Mouse (Mus musculus): ENCODE results near the gene Med17. TPM values are rescaled to one million over a fixed set of nuclear protein-coding genes. Genes with fewer than 3 reads are reported as not detected.
"Not testable (repeated sequence)": the region's sequence is repeated elsewhere in the genome, so short reads cannot be mapped to it uniquely, and the experiment has no call there.

Gene Med17
- total RNA-seq (2015; ENCODE audit: low replicate concordance) (13.4 and 16.9 TPM in 2 replicates), total RNA-seq (2017; ENCODE audit: low replicate concordance) (7.4 and 18.5 TPM in 2 replicates)

GRCm38 (mm10) chr9:15279649-15280490 lies at the start of gene Med17:
Med17 (minus strand) TSS chr9:15279931.
- peak; percentile 99 for ATAC-seq (replicated peaks; ENCODE audit: low FRiP score, poor library complexity, severe bottlenecking)

GRCm38 (mm10) chr9:15318170-15318742 lies 38.5 kb upstream of the Med17 start:
- no peak for ATAC-seq (replicated peaks; ENCODE audit: low FRiP score, poor library complexity, severe bottlenecking)

DNA sequence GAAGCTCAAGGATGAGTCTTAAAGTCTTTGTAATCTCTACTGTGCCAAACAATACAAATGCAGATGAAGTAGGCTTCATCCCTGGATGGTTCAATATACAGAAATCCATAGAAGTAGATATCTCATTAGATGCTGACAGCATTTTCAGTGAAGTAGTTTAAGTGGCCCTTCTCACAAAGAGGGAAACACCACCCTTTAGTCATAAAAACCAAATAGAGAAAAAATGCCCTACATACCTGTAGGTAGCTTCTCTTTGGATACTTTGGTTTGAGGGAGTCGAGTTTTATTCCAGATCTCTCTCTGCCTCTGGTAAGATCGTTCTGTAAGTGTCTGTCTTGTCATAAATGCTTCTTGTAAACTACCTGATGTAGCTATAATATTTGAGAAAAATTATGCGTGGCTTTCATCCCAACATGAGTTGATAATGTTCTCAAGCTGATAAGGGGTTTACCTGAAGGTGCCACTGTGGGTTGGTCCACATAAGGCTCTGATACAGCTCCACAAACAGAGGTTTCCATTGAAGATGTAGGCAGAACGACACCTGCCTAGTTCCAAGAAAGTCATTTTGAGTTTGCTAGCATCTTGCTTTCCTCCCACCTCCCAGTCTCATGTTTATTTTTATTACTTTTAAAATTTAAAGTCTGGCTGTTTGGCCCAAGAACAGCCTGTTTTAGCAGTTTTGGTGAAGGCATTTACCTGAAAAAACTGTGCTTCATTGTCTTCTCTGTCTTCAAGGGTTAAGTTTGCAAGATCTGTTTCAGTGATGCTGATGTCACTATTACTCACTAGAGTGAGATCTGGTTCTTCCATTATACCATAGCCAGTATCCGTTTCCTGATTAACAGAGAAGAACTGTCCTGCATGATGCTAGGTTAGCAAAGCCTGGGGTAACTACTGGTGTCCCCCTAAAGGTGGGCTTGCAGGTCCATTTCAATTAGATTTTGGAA lies 37.8 kb upstream of the Med17 start:
- ATAC-seq (replicated peaks; ENCODE audit: low FRiP score, poor library complexity, severe bottlenecking) = no peak

DNA sequence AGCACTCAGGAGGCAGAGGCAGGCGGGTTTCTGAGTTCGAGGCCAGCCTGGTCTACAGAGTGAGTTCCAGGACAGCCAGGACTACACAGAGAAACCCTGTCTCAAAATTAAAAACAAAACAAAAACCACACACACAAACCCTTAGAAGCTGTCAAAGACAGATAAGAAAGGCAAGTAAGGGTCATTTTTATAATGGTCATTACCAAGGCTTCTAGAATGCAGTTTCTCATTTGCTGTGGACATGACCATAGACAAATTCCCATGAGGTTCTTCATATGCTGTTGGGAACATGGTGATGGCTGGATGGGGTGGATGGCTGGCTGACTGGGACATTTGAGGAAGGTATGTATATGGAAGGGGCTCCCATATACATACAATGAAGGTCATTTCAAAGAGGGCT lies 36.6 kb upstream of the Med17 start:
- not testable (repeated sequence) for ATAC-seq (replicated peaks; ENCODE audit: low FRiP score, poor library complexity, severe bottlenecking)

- ATAC-seq (replicated peaks; ENCODE audit: low FRiP score, poor library complexity, severe bottlenecking) = no peak
These were observed 34.9 kb upstream of the Med17 start for GRCm38 (mm10) chr9:15314619-15315018.

GRCm38 (mm10) chr9:15313633-15314032 lies 33.9 kb upstream of the Med17 start:
- ATAC-seq (replicated peaks; ENCODE audit: low FRiP score, poor library complexity, severe bottlenecking) = no peak

DNA sequence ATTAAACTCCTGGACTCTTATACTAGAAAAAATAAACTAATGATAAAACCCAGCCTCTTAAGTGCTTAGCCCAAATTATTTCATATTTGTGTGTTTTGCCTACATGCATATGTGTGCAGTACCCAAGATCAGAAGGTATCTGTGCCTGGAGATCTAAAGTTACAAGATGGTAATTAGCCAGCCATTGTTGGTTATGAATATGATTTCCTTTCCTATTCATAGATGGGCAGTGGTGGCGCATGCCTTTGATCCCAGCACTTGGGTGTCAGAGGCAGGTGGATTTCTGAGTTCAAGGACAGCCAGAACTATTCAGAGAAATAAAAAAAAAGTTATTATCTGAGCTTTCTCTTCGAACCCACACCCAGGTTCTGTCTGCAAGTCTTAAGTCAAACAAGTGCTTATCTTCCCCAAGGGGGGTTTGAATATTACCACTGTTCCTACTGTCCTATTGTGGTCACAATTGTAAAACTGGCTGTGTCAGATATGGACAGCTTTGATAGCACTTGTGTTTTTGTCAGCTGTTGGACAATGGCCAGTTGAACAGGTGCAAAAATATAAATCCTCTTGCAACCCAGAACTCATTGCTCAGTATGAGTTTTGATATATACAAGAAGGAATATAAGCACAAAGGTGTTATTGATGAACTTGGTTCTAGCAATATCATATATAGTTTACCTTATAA lies 32.5 kb upstream of the Med17 start:
- no peak for ATAC-seq (replicated peaks; ENCODE audit: low FRiP score, poor library complexity, severe bottlenecking)

- ATAC-seq (replicated peaks; ENCODE audit: low FRiP score, poor library complexity, severe bottlenecking) = no peak
These were observed 30.4 kb upstream of the Med17 start for GRCm38 (mm10) chr9:15310179-15310578.

DNA sequence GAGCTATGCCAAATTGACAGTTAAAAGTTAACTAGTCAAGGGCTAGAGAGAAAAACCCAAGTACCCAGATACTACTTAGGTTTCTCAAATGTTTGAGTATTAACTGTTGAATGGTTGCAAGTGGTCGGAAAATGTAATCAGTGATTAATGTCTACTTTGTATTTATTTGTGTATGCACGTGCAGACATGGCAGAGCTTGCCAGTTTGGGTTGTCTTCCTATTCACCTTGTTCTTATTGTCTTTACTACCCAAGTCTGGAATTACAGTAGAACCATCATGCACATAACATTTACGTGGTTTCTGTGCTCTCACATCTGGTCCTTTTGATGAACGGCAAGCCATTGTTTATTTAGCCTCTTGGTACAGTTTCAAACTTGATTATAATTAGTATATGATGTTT lies 29.7 kb upstream of the Med17 start:
- ATAC-seq (replicated peaks; ENCODE audit: low FRiP score, poor library complexity, severe bottlenecking) = no peak

- no peak for ATAC-seq (replicated peaks; ENCODE audit: low FRiP score, poor library complexity, severe bottlenecking)
These were observed 28.5 kb upstream of the Med17 start for GRCm38 (mm10) chr9:15308254-15308653.

DNA sequence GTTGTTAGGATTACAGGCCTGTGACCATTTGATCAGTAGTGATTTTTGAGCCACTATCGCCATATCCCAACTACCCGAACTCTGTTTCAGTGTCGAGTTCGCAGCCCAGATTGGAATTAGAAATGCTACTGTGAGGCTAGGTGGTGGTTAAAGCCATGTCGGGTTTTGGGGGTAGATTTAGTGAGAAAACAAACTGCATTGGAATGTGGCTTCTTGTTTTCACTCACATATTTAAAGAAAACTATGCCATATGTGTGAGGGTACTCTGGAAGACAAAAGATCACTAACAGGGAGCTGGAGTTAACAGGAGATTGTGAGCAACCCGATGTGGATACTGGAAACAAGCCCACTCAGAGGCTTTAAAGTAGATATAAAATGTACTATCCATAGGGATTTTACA lies 27.5 kb upstream of the Med17 start:
- no peak for ATAC-seq (replicated peaks; ENCODE audit: low FRiP score, poor library complexity, severe bottlenecking)

GRCm38 (mm10) chr9:15306398-15307119 lies 26.8 kb upstream of the Med17 start, which contains the start of gene 4931406C07Rik:
4931406C07Rik (minus strand) TSS chr9:15306448.
- peak; percentile 28; the same call in 1 of the 2 replicates for ATAC-seq (replicated peaks; ENCODE audit: low FRiP score, poor library complexity, severe bottlenecking)

DNA sequence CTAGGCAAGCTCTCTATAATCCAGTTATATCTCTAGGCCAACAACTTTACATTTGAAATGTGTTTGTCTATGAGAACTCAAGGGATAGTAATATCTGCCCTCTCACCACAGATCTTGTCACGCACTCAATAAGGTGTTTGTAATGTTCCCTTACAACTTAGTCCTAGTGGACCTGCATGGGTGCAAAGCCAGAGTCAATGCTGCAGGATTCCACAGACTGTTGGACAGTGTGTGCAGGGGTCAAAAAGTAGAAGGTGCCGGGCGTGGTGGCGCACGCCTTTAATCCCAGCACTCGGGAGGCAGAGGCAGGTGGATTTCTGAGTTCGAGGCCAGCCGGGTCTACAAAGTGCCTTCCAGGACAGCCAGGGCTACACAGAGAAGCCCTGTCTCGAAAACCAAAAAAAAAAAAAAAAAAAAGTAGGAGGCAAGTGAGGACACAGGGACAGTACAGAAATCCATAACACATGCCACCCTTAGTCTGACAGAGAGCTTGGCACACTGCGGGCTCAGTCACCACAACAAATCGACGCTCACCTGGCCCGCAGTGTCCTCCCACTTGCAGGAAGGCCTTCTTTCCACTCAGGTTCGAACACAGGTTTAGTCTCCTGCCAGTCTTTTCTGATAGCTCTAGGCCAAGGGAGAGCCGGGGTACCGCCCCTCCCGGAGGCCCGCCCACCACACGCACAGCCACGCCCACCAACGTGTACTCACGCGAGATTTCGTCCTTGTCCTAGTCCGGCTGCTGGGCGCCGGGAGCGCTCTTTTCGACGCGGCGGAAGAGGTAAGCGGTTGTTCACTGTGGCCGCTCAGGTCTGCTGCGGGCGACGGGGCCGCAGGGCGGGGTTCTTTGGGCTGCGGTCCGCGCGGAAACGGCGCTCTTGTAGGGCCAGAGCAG lies 26.0 kb upstream of the Med17 start, which contains the start of gene Taf1d:
Gene Taf1d, plus strand, starts transcription at position 712 of the 895 bp plus-strand sequence.
- peak; percentile 99 for ATAC-seq (replicated peaks; ENCODE audit: low FRiP score, poor library complexity, severe bottlenecking)

- no peak for ATAC-seq (replicated peaks; ENCODE audit: low FRiP score, poor library complexity, severe bottlenecking)
These were observed 23.1 kb upstream of the Med17 start for GRCm38 (mm10) chr9:15302881-15303280.

DNA sequence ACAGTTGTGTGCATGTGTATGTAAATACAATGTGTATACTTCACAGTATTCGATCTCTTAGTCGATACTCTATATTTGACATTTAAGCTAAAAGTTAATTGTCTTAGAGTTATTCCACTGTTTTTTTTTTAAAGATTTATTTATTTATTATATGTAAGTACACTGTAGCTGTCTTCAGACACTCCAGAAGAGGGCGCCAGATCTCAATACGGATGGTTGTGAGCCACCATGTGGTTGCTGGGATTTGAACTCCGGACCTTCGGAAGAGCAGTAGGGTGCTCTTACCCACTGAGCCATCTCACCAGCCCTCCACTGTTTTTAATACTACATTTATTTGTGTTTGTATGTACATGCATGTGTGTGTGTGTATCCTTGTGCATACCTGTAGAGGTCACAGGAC lies 22.3 kb upstream of the Med17 start:
- not testable (repeated sequence) for ATAC-seq (replicated peaks; ENCODE audit: low FRiP score, poor library complexity, severe bottlenecking)

- ATAC-seq (replicated peaks; ENCODE audit: low FRiP score, poor library complexity, severe bottlenecking) = no peak
These were observed 21.7 kb upstream of the Med17 start for GRCm38 (mm10) chr9:15301399-15301798.

DNA sequence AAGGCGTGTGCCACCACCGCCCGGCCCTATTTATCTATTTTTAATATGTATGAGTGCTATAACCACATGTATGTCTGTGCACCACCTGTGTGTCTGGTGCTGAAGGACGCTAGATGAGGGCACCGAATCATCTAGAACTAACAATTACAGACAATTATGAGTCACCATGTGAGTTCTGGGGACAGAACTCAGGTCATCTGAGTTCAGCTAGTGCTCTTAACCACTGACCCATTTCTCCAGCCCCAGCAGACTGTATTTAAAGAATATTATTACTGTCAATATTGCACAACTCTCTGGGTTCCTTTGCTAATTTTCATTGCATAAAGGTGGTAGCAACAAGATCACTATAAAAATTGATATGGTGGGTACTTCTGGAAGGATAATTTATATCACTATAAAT lies 20.3 kb upstream of the Med17 start:
- no peak for ATAC-seq (replicated peaks; ENCODE audit: low FRiP score, poor library complexity, severe bottlenecking)

- no peak for ATAC-seq (replicated peaks; ENCODE audit: low FRiP score, poor library complexity, severe bottlenecking)
These were observed 18.7 kb upstream of the Med17 start for GRCm38 (mm10) chr9:15298451-15298850.
